Mouse (Mus musculus): ENCODE data around the gene Jtb. TPM values are rescaled to one million over a fixed set of nuclear protein-coding genes. Genes with fewer than 3 reads are reported as not detected.

Gene Jtb
- polyA plus RNA-seq, 1 experiment from 2014 or later, result 97.3 TPM

GRCm38 (mm10) chr3:90279743-90280142, 48.3 kb downstream of the Jtb start:
- no peaks in the 10 kb centered on the region for H3K9me3 ChIP-seq
- no peak overlapping the region for H3K4me3 ChIP-seq
- H3K9ac ChIP-seq, result no peak overlapping the region
- no peak for ATAC-seq (ENCODE audit: insufficient number of reproducible peaks, insufficient read depth, low FRiP score, low TSS enrichment)
- 94% methylated on average over 7 of the region's 7 CpGs for WGBS
- H3K27me3 ChIP-seq, result no peaks in the 10 kb centered on the region
- no peaks in the 10 kb centered on the region for H3K4me1 ChIP-seq
- no peak overlapping the region for H3K4me2 ChIP-seq (replicated peaks)
- no peak overlapping the region for H3K27ac ChIP-seq
- H3K36me3 ChIP-seq, result peaks cover 48% of the 10 kb centered on the region

GRCm38 (mm10) chr3:90280708-90281107, 49.3 kb downstream of the Jtb start:
- H3K9ac ChIP-seq, result no peak overlapping the region
- WGBS, result 62% methylated on average over 9 of the region's 9 CpGs
- H3K36me3 ChIP-seq, result peaks cover 42% of the 10 kb centered on the region
- H3K27me3 ChIP-seq, result no peaks in the 10 kb centered on the region
- H3K27ac ChIP-seq, result no peak overlapping the region
- ATAC-seq (ENCODE audit: insufficient number of reproducible peaks, insufficient read depth, low FRiP score, low TSS enrichment), result no peak
- H3K4me2 ChIP-seq (replicated peaks), result no peak overlapping the region
- H3K9me3 ChIP-seq, result no peaks in the 10 kb centered on the region
- no peak overlapping the region for H3K4me3 ChIP-seq
- no peaks in the 10 kb centered on the region for H3K4me1 ChIP-seq

- ATAC-seq (ENCODE audit: insufficient number of reproducible peaks, insufficient read depth, low FRiP score, low TSS enrichment), result no peak
- WGBS, result 91% methylated on average over 2 of the region's 2 CpGs
- no peak overlapping the region for H3K27ac ChIP-seq
- no peaks in the 10 kb centered on the region for H3K27me3 ChIP-seq
- H3K4me1 ChIP-seq, result no peaks in the 10 kb centered on the region
- H3K9ac ChIP-seq, result no peak overlapping the region
- peaks cover 19% of the 10 kb centered on the region for H3K36me3 ChIP-seq
- no peaks in the 10 kb centered on the region for H3K9me3 ChIP-seq
- H3K4me2 ChIP-seq (replicated peaks), result no peak overlapping the region
- no peak overlapping the region for H3K4me3 ChIP-seq
Observed at GRCm38 (mm10) chr3:90284150-90284549, 52.8 kb downstream of the Jtb start.

Small RNA genes lying within 50 kb of the gene (microRNA-seq; reads per million reads assigned to microRNA genes)
- not detected for gene Mir7012

Other genes with a start within 250 kb of the Jtb start
- 172 and 173 TPM in 2 replicates for gene Hax1, start 232.8 kb upstream of the Jtb start, polyA plus RNA-seq (2016; fragmentation: Nextera tagmentation; extraction: Ambion mirVana)
- gene 4933434E20Rik, start 180.0 kb upstream of the Jtb start, polyA plus RNA-seq (2016; fragmentation: Nextera tagmentation; extraction: Ambion mirVana), result 147 and 149 TPM in 2 replicates
- 203 and 230 TPM in 2 replicates for gene Ubap2l, start 179.0 kb upstream of the Jtb start, polyA plus RNA-seq (2016; fragmentation: Nextera tagmentation; extraction: Ambion mirVana)
- 517 TPM in 2 replicates for gene Tpm3, start 158.9 kb upstream of the Jtb start, polyA plus RNA-seq (2016; fragmentation: Nextera tagmentation; extraction: Ambion mirVana)
- 0.35 and 0.43 TPM in 2 replicates for gene Nup210l, start 127.5 kb upstream of the Jtb start, polyA plus RNA-seq (2016; fragmentation: Nextera tagmentation; extraction: Ambion mirVana)
- gene Rps27, start 17.9 kb upstream of the Jtb start, polyA plus RNA-seq (2016; fragmentation: Nextera tagmentation; extraction: Ambion mirVana), result 1,310 and 1,325 TPM in 2 replicates
- 27.7 and 30.6 TPM in 2 replicates for gene Rab13, start 17.9 kb upstream of the Jtb start, polyA plus RNA-seq (2016; fragmentation: Nextera tagmentation; extraction: Ambion mirVana)
- gene Creb3l4, start 11.9 kb downstream of the Jtb start, polyA plus RNA-seq (2016; fragmentation: Nextera tagmentation; extraction: Ambion mirVana), result 8.5 and 9.7 TPM in 2 replicates
- gene Slc39a1, start 16.6 kb downstream of the Jtb start, polyA plus RNA-seq (2016; fragmentation: Nextera tagmentation; extraction: Ambion mirVana), result 63.3 and 63.5 TPM in 2 replicates
- 20.3 and 21.7 TPM in 2 replicates for gene Crtc2, start 22.6 kb downstream of the Jtb start, polyA plus RNA-seq (2016; fragmentation: Nextera tagmentation; extraction: Ambion mirVana)
- 5.7 and 8.0 TPM in 2 replicates for gene Dennd4b, start 33.6 kb downstream of the Jtb start, polyA plus RNA-seq (2016; fragmentation: Nextera tagmentation; extraction: Ambion mirVana)
- 16.6 and 18.2 TPM in 2 replicates for gene Gatad2b, start 61.6 kb downstream of the Jtb start, polyA plus RNA-seq (2016; fragmentation: Nextera tagmentation; extraction: Ambion mirVana)
- gene Slc27a3, start 158.3 kb downstream of the Jtb start, polyA plus RNA-seq (2016; fragmentation: Nextera tagmentation; extraction: Ambion mirVana), result 42.8 and 44.8 TPM in 2 replicates
- gene Ints3, start 202.0 kb downstream of the Jtb start, polyA plus RNA-seq (2016; fragmentation: Nextera tagmentation; extraction: Ambion mirVana), result 43.6 and 45.2 TPM in 2 replicates
- gene Npr1, start 234.3 kb downstream of the Jtb start, polyA plus RNA-seq (2016; fragmentation: Nextera tagmentation; extraction: Ambion mirVana), result 4.0 and 5.0 TPM in 2 replicates
- 301 and 311 TPM in 2 replicates for gene Ilf2, start 244.5 kb downstream of the Jtb start, polyA plus RNA-seq (2016; fragmentation: Nextera tagmentation; extraction: Ambion mirVana)

All from embryonic facial prominence, embryonic 12.5 days (tissue).